Mouse (Mus musculus) monocyte, adult 2 months (primary cell): ENCODE data around the gene Myl3.
A peak's percentile ranks its signal among the peaks of the same experiment; 100 is the strongest.

Source experiments
- DNase-seq, 2 experiments: peaks; one replicate each; pipeline ENCODE4 v3.0.0; 2022; ENCODE audit warnings: low spot score in 2 of 2, low read depth in 1 of 2

Myl3 gene

DNA sequence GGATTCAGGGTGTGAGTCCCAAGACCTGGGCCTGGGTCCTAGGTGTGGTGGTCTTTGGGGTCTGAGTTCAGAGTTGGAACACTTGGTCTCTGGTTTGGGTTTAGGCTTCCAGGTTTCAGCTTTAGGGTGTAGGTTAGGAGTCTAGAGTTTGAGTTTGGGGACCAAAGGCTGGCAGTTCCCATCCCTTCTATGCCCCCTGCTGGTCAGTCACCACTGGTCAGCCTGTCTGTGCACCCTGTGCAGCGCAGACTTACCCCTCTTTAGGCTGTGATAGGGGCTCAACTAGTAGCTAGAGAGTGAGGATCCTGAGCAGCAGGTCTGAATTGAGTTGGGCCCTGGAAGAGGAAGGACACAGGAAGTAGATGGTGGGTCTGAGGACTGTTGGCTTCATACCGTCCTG is 17.6 kb downstream of the Myl3 start:
- DNase-seq, result peak in 1 of 2 experiments; percentile 24

DNA sequence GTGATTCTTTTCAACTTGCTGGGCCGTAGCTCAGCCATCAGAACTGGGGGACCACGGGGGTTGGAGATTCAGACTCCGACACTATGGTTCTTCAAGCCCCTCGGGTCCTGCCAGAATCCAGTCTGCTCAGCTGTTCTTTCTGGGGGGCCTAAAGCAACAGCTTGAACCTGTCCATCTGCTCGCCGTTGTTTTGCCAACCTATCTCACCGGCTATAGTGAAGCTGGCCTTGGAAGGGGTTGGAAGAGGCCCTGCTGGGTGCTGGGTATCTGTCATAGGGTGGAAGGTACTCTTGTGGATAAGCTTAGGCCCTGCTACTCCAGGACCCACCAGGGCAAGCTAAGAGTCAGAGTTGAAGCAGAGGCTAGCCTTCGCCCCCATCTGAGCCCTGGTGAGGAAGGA is 19.2 kb downstream of the Myl3 start:
- no peak for DNase-seq

DNA sequence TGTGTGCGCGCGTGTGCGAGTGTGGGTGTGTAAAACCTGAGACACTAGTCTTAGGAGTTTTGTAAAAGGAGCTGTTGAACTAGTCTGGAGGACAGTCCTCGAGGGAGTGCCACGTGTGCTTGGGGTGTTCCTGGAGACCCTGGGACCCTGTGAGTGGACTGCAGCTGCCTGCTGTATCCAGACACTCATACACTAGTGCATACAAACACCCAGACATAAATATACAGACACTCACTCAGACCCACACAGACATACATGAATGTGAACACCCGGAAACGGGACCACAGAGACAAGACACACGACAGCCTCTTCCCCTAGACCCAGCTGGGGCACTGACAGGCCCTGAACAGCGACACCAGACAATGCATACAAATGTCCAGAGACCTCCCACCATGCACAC is 21.1 kb downstream of the Myl3 start:
- DNase-seq, result no peak

DNA sequence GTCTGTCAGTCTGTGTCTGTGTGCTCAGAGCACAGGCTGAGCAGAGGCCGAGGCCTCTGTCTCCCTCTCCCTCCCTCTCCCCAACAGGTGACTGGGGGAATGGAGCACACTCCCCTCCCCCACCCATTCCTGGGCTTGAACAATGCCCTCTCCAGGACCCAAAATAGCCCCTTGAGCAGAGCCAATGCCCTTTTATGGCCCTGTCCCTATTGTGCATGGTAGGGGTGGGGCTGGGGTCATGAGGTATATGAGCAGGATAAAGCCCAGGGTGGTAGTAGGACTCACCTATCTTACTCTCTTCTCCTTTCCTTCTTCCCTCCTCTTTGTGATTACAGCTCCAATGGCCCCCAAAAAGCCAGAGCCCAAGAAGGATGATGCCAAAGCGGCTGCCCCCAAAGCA is 21.7 kb downstream of the Myl3 start:
- no peak for DNase-seq

DNA sequence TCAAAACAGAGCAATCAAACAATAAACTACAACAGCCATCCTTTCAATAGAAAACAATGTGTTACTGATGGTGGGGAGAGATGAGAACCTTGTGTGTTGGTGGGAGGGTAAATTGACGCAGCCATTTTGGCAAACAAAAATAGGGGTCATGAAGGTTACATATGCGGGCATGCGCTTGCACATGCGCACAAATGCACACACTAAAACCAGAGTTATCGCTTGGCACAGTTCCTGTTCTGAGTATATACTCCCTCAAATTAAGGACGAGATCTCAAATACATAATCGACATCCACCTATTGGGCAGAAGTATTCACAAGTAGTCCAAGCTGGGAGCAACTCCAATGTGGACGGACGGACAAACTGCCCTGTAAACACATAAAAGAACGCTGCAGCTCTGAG is 30.7 kb downstream of the Myl3 start:
- no peak for DNase-seq

DNA sequence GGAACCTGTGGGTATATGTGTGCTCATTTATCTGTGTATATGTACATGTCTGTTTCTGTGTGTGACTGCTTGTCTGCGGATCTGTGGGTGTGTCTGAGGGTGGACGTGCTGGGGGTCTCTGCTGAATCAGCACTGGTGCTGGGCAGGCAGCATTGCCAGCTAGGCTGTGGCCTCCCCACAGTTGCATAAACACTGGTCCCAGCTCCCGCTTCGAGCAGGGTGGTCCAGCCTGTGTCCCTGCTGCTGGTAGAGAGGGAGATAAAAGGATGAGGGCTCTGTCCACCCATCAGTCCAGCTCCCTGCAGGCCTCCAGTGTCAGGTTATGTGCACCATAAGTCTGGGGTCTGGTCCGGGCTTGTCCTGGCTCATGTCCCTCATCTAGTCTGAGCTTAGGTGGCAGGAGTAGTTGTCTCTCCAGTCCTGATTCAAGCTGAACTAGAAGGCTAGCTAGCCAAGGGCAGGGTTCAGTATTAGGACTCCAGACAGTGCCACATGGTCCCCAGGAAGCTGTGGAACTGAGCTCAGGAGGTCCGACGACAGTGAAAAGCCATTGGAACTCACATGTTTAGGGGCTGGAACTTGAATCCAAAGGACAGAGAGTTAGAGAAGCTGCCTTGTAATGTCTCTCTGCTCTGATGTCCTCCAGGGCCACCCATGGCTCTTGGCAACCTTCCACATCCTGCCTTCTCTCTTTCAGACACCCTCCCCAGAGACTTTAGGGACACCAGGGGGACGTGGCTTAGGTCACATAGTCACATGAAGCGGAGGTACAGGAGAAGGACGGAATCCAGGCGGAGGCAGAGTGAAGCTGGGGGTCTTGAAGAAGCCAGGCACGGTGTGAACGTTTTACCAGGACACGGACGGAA is 33.0 kb downstream of the Myl3 start:
- DNase-seq, result no peak

DNA sequence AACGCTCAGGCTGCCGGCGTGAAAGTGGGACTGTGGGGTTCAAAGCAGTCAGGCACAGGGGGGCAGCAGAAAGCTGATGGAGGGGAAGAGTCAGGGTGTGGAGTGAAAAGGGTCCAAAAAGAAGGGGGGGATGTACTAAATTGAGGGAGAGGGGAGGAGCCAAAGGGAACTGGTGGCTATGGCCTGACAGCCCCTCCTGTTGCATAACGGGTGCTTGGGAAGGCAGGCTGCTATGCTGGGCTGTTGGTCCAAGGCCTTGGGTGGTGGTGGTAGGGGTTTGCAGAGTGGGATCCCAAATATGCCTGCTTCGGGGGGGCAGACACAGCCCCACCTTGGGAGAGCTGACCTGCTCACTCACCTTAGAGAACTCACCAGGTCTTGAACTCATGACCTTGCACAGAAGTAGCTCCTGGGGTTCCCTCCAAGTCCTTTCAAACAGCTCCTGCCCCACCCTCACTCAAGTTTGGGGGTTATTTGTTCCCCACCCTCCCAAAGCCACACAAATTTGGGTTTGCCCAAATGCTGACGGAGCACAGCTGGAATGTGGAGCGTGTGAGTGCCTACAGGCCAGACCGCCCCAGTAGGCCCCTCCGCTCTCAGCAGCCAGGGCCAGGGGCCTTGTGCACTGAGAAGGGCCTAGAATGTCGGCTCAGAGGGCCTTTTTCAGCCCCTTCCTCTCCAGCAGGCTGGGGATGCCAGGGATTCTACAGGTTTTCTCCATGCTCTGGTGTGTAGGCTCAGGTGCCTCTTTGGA is 33.8 kb downstream of the Myl3 start:
- no peak for DNase-seq

DNA sequence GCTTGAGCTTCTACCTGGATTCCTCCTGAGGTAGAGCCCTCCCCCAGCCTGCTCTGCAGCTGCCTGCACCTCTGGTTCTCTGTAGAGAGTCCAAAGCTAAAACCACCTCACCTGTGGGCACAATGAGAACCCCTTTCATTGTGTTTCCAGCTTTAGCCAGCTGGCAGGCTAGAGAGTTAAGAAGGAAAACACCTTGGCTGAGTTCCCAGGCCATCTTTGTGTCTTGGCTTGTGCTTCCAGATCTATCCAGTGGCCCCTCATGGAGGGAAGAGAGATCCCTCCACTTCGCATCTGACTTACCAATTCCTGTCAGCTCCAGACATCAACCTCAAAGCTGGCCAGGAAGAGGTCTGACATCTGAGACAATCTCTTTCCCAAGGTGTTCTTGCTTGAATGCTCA is 36.4 kb downstream of the Myl3 start:
- no peak for DNase-seq

DNA sequence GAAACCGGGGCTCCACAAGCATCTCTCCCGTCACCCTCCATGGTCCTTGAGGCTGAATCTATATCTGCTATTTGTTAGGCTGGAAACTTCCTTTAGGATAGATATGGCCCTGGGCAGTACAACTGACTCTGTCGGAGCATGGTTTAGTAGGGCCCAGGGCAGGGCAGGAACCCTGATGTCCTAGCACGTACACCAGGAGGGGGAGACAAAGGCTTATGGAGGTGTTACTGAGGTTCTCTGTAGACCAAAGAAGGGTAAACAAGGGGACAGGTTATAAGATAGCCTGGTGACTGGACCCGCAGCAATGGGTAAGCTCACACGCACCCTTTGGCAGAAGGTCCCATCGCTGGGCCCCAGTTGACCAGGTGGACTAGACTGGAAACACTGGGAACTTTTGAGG is 36.9 kb downstream of the Myl3 start:
- DNase-seq, result no peak

DNA sequence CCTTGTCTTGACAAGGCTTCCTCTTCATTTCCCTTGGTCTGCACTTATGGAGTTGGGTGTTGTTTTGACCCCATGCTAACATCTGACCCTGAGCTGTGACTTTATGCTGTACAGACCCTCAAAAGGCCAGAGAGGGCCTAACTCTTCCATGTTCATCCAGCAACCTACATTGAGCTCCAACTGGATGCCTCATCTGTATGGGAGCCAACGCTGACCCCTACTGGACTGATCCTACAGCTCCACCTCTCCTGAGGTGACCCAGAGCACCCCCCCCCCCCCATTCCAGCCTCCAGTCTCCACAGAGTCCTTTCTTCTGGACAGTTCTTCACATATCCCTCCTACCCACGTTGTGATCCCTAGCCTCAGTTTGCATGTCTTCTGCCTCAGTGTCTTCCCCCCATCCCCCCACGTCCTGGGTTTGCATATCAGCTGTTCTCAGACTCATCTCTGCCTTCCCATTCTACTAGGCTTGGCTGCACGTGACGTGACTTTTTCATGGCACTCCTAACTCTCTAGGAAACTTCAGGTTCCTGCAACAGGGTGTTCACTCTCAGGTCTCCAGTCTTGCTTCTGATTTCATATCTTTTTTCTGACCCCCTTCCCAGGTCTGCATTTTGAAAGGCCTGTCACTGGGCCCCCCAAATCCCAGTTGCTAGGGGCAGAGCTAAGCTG is 37.7 kb downstream of the Myl3 start:
- no peak for DNase-seq

DNA sequence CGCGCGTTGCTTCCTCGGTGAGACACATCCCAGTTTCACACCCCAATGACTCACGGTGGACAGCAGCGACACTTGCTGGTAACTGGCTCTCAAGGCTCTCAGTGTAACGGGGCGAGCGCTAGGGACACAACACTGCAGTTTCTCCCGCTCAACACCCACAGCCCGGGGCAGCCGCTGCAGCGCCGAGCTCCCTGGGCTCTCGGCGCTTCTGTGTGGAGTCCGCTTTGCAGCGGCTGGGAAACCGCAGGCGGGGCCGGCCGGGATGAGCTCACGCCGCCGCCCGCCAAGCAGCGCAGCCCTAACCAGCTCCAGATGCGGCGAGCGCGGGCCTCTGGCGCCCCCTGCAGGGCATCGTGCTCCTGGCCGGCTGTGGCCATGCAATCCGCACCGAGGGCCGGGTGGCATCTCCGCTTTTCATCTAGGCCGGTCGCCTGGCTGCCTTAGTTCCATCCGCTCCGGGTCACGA is 39.6 kb downstream of the Myl3 start:
- DNase-seq, result peak; percentile 73 to 87

DNA sequence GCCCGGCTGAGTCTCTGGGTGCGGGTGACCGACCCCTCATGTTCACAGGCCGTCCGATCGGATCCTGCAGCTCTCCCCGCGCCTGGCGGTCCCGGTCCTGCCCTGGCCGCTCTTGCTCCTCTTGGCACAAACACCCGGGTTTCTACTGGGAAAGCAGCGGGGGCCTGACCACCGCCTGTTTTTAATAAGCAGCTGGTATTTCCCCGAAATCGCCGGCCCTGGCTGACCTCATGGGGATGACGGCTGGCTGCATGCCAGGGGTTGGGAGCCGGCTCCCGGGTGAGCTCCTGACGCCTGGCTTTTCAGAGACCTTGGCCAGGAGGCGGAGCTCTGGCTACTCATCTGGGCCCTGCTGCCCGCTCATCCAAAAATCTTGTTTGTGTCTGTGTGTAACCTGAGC is 40.1 kb downstream of the Myl3 start:
- no peak for DNase-seq

DNA sequence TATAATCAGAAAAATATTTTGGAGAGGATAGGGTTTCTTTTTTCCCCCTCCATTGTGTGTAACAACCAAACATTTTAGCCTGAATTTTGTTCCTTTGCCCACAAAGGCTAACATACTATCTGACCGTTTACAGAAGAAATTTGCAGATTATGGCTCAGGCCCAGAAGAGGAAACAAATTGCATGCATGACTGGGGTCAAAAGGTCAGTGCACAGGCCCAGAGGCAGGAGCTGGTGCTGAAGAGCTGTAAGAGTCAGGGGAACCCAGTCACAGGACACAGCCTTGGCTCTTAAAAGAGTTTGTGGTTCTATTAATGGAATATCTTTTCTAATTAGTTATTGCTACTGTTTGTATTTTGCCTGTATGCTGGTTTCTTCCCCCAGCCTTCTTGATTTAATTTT is 42.0 kb downstream of the Myl3 start:
- no peak for DNase-seq

DNA sequence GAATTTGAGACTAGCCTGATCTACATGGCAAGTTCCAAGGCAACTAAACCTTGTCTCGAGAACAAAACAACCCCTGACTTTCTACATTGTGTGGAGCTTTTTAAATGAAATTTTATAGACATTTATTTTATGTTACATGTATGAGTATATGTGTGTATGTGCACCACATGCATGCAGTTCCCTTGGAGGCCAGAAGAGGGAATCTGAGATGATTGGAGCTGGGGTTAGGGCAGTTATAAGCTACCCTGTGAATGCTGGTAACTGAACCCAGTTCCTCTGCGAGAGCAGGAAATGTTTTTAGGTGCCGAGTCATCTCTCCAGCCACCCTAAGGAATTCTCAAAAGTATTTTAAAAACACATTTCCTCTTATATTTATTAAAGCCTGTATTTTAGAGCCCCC is 46.5 kb downstream of the Myl3 start:
- no peak for DNase-seq

DNA sequence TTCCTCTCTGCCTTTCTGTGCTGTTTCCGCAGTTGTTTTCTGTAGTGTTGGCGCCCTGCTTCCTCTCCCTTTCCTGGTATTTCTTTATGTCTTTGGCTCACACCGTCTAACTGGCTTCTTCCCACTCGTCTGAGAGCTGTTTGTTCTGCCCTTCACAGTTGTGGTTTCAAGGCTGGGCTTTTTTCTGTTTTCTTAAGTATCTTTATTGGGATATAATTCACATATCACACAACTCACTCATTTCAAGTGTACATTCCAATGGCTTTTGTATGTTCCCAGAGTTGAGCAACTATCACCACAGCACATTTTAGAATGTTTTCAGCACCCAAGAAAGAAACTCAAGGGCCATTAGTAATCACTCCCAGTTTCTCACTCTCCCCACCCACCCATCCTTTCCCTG is 48.8 kb downstream of the Myl3 start:
- DNase-seq, result no peak

DNA sequence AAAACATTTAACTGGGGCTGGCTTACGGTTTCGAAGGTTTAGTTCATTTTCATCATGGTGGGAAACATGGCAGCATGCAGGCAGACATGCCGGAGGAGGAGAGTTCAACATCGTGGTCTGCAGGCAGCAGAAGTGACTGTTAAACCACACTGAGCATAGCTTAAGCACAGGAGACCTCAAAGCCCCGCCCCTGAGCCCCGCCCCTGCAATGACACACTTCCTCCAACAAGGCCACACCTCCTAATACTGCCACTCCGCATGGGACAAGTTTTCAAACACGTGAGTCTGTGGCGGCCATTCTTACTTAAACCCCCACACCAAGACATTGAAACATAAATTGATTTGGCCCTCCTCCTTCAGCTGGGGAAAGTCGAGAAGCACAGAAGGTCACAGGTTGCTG is 55.4 kb downstream of the Myl3 start:
- DNase-seq, result no peak

DNA sequence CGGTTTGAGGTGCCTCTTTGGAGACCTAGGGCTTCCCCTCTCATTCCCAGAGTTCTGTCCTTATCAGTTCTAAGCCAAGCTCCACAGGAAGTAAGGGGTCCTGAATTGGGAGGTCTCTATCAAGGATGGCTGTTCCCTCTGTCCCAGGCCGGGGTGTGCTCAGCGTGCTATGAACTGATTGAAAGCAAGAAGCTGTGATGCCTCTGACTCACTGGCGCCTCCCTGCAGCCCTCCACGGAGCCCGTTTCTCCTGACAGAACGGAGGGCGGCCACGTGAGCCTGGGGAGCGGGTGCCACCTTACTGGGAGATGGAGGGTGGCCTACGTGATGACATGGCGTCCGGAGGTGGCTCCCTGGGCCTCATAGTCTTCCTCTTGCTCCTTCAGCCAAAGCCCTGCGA is 56.2 kb downstream of the Myl3 start, which contains the start of gene Prss42:
Prss42 (plus strand) TSS at position 301 of the 400 bp plus-strand sequence.
- no peak for DNase-seq

DNA sequence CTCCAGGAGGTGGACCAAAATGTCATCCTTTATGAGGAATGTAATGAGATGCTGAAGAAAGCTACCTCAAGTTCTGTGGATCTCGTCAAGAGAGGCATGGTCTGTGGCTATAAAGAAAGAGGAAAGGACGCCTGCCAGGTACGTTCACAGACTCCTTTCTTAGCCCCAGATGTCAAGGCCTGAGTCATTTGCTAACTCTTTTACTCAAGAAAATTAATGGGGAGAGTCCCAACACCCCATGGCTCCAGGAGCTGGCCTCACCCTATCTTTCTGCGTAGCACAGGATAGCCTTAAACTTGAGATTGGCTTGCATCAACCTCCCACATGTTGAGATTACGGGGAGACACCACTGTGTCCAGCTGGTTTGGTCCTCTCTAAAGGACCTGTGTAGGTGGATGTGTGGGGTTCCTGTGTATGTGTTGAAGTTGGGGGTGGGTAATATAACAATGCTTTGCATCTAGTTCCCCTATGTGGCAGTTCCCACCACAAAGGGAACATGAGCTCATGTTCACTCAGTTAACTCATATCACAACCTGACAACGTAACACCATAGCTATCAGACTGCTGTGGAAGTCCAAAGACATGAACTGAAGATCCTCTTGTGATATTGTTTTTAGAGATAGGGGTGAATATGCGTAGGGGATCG is 59.3 kb downstream of the Myl3 start:
- DNase-seq, result no peak

DNA sequence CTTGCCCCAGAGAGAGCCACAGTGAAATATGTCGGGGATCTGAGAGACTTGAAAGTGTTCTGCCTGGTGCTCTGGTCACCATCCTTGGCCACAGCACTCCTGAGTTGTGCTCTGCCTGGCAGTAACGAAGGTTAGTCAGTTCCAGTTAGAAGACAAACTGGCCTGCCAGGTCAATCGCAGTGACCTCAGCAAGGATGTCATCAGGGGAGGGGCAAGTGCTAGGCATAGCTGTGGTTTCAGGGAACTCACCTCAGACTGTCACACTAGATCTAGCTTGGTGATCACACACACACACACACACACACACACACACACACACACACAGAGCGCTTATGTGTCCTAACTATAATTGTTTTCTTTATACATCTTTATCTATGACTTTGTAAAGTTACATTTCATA is 61.6 kb downstream of the Myl3 start:
- no peak for DNase-seq

DNA sequence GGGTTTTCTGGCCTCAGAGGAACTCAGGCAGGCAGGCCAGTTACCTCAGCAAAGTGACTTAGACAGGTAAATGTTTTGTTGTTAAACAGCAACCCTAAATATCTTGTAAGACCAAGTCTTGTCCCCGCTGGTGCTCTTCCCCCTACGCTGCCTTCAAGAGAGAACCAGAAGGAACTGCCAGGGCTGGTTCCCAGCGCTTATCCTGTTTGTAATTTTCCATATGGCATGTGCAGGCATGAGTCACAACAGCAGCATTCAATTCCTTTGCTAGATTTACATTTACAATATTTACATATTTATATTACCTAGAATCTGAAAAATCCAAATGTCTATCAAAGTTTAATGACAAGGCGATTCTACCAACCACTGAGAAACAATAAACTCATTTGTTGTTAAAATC is 68.4 kb downstream of the Myl3 start:
- no peak for DNase-seq

DNA sequence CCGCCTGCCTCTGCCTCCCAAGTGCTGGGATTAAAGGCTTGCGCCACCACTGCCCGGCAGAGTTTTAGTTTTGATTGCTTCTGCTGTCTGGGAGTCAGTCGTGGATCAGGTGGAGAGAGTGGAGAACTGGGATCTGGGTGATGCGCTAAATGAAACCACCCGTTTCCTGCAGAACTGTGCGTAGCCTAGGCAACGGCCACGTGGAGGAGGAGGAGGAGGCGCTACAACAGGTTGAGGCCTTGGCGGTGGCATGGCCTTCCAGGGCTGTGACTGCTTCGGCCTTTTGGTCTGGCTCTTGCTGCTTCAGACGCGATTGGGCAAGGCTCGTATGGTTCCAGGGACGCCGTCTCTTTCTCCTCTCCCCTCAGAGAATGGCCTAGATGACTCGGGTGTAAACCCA is 72.1 kb downstream of the Myl3 start, which contains the start of gene Prss44:
Prss44 (plus strand) TSS at position 206 of the 400 bp plus-strand sequence.
- no peak for DNase-seq
